Mouse (Mus musculus): ENCODE data around the gene Fcgr1.
"Not testable (repeated sequence)": the region's sequence is repeated elsewhere in the genome, so short reads cannot be mapped to it uniquely, and the experiment has no call there.

Fcgr1 gene

DNA sequence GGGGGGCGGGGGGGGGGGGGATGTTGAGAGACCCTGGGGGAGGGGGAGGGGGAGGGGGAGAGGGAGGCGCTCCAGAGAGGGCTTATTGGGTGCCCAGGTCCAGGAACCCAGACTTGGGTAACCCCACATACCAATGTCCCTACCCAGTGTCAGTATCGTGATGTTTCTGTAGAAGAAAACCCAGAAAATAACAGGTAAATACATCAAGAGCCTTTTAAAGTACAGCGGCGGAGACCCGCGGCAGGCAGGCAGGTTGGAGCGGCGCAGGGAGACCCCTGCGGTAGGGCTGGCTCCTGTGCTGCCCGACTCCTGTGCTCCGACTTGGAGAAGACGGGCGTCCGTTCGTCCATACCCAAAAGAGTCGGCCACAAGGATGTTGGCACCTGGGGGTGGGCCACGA lies 33.9 kb upstream of the Fcgr1 start:
- DNase-seq (ENCODE audit: low read depth, low spot score), result no peak

DNA sequence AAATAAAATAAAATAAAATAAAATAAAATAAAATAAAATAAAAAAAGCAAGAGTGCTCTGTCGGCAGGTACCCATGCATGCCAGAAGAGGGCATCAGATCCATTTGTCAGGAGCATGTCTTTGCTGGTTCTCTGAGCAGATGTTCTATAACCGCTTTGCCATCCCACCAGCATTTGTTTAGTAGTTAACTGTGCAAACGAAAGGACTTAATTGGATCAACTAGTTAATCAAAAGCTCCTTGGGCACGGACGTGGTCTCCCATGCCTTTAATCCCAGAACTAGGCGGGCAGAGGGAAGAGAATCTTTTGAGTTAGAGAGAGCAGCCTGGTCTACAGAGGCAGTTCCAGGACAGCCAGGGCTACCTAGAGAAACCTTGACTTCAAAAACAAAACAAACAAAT lies 33.4 kb upstream of the Fcgr1 start:
- DNase-seq (ENCODE audit: low read depth, low spot score), result peak; percentile 87

GRCm38 (mm10) chr3:96323806-96324205 lies 30.0 kb upstream of the Fcgr1 start:
- peak; percentile 25 for DNase-seq (ENCODE audit: low read depth, low spot score)

GRCm38 (mm10) chr3:96322609-96323008 lies 28.8 kb upstream of the Fcgr1 start:
- peak; percentile 37 for DNase-seq (ENCODE audit: low read depth, low spot score)

DNA sequence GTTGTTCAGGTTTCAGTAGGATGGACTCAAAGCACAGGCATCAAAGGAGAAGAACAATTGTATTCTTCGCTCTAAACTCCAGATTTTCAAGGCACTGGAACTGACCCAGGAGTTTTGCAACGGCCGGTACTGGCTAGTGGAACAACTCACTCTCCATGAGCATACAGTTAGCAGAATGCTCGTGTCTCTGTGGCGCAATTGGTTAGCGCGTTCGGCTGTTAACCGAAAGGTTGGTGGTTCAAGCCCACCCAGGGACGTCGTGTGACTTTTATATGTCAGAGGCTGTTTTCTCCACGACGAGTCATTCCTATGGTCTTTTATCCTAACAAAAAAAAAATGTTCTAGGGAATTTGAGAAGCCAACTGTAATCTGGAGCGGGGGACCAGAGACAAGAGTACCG lies 28.1 kb upstream of the Fcgr1 start:
- peak; percentile 63 for DNase-seq (ENCODE audit: low read depth, low spot score)

DNA sequence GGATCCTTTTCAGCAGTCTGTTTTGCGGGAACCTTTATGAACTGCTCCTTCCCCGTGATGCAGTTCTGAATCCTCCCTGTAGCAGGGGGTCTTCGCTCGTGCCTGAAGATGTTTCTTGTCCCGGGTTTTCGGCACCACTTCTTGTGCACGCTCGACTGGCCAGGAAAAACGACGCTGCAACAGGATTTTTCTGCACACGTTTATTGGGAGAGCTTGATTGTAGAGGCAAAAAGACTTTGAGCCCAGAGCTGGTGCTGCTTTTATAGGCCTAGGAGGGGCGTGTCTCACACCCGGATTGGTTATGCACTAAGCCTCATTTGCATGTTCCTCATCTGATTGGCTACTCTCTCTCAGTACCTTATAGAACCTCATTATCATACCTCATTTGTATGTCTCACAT lies 26.2 kb upstream of the Fcgr1 start:
- DNase-seq (ENCODE audit: low read depth, low spot score), result not testable (repeated sequence)

DNA sequence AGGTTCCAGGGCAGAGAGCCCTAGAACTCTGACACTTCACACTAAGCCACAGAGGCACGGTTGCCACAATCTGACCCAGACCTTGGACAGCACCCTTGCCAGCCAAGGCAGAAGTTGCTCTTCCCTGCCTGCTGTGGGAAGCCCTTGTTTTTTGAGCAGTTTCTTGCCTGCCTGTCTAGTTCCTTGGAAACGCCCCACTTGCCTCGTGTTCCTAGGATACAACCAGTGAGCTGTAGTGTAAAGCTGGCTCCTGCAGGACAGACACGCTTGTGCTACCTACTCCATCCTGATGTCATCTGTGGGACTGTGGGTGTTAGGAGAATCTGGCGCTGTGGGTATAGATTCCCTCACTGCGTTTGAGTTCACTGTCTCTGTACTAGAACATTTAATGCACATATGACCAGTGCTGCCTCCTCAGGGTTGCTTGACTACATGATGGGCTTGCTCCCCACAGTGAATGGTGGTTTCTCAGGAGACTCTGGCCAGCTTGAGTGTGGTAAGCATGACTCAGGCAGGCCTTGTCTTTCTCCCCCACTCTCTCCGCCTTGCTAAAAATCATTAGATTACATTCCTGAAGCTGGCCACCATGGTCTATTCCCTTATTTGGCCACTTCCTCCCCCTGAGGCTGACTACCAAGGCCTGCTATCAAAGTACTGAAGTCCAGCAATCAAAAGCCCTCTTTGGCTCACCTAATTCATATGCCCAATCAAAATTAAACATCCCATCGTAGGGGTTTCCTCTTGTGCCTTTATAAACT lies 18.8 kb upstream of the Fcgr1 start:
- peak; percentile 81 for DNase-seq (ENCODE audit: low read depth, low spot score)

DNA sequence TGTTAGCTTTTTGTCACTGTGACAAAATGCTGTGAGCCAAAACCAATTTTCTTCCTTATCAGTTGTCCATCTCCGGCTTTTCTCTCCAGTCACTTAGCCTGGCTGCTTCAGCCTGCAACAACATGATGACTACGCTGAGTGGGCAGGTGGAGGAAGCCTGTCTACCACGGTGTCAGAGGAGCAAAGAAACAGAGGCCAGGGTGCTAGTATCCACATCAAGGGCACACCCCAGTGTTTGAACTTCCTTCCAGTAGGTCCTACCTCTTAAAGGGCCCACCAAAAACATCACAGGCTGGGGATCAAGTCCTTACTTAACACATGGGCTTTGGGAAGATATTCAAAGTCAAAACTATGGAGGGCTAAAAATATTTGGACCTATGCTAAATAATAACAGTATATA lies 15.7 kb upstream of the Fcgr1 start:
- no peak for DNase-seq (ENCODE audit: low read depth, low spot score)

DNA sequence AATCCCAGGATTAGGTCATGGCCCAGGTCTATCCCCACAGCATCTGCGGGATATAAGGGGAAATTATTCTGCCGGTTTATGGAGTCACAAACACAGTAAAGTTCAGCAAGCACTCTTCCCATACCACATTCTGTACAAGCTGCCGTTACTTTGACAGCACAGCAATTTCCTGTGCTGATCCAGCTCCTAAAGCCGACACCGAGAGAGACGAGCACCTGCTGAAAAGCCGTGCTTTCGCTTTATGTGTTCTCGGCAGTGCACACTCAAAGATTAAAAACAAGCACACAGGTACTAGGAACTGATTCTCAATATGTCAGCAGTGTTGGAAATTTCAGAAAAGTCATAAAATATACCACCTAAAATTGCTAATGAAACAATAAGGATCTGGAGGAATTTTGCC lies 12.7 kb upstream of the Fcgr1 start:
- no peak for DNase-seq (ENCODE audit: low read depth, low spot score)

- DNase-seq (ENCODE audit: low read depth, low spot score), result no peak
Measured at GRCm38 (mm10) chr3:96302076-96302475, 8.3 kb upstream of the Fcgr1 start.

- DNase-seq (ENCODE audit: low read depth, low spot score), result no peak
Measured at GRCm38 (mm10) chr3:96300706-96301529, 7.1 kb upstream of the Fcgr1 start.

DNA sequence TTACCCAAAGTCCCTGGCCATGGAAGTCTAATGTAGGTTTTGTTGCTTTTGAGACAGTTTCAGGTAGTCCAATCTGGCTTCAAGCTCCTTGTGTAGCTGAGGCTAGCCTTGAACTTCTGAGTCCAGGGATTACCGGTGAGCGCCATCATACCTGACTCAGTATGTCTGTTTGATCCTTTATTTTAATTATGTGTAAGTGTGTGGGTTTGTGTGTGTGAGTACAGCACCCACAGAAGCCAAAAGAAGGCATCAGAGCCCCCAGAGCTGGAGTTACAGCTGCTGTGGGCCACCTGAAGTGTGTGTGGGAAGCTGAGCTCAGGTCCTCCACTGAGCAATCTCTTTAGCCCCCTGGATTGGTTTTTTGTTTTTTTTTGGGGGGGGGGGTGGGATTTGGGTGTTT lies 5.8 kb upstream of the Fcgr1 start:
- DNase-seq (ENCODE audit: low read depth, low spot score), result no peak

DNA sequence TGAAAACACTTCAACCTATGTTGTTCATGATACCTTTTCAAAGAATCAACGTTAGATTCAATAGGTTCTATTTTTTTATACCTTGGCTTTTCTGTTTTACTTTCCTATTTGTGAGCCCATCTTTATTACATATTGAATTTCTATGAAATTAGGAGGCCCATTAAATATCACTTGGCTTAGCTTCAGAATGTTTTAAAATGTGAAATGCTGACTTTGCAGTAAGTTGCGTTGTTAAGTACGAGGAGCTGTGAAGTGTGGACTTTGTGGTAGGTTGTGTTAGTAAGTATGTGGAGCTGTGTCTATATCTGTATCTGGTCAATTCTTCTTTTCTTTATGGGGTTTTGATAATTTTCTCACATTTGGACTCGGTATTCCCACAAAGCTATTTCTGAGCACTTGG lies 4.6 kb upstream of the Fcgr1 start:
- no peak for DNase-seq (ENCODE audit: low read depth, low spot score)

DNA sequence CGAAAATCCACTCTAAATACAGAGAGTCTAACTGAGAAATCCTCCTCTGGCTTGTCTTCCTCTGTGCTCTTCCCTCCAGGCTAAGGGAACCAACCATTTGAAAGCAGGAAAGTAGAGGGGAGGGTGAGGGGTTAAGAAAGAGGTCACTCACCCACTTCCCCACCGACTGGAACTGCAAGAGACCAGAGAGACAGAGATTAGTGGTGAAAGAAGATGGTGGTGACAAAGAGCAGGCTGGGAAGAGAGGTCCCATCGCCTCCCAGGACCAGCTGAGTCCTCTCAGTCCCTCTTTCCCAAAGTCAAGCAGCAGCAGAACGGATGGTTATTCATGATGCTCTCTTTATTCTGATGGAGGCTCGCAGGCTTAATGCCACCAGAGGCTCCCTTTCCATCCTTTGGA lies 401 bp downstream of the Fcgr1 start:
- DNase-seq (ENCODE audit: low read depth, low spot score), result no peak

DNA sequence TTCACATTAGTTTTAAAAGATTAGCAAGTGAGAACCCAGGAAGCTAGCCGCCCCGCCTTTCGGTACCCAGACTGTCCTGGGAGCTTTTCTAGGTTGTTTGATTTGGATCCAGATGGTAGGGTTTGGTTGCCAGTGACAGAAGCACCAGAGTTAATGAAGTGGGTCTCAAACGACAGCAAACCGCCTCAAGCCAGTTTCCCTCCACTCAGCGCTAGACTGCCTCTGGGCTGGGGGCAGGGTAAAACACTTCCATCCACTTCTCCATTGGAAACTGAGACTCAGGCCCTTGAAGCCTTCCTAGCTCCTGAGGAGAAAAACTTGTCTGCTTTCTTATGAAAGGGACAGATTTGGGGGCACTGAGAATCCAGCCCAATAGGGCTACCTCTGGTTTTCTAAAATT lies 1.1 kb downstream of the Fcgr1 start:
- DNase-seq (ENCODE audit: low read depth, low spot score), result peak; percentile 74

DNA sequence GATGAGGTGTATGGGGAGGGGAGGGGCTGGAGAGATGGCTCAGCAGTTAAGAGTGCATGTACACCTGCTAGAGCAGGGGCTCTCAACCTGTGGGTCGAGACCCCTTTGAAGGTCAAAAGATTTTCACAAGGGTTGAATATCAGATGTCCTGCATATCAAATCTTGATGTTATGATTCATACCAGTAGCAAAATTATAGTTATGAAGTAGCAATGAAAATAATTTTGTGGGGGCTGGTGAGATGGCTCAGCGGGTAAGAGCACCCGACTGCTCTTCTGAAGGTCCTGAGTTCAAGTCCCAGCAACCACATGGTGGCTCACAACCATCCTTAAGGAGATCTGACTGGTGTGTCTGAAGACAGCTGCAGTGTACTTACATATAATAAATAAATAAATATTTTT lies 3.0 kb downstream of the Fcgr1 start:
- DNase-seq (ENCODE audit: low read depth, low spot score), result not testable (repeated sequence)

DNA sequence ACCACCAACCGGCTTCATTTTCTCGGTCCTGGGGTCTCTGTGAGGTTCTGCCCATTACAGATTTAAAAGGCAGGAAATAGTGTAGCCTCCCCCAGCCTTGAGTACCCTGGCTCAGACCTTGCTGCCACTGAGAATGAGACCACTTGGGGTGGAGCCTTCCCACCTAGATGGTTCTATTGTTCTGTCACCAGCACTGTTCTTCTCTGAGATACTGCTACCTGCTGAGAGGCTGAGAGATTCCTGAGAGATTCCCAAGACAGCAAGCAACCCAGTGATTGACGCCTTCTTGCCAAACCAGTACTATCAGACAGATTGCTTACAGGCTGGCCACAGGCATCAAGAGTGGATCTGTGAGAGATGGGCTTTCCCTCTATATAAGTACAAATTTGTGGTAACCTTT lies 4.6 kb downstream of the Fcgr1 start:
- peak; percentile 84 for DNase-seq (ENCODE audit: low read depth, low spot score)

DNA sequence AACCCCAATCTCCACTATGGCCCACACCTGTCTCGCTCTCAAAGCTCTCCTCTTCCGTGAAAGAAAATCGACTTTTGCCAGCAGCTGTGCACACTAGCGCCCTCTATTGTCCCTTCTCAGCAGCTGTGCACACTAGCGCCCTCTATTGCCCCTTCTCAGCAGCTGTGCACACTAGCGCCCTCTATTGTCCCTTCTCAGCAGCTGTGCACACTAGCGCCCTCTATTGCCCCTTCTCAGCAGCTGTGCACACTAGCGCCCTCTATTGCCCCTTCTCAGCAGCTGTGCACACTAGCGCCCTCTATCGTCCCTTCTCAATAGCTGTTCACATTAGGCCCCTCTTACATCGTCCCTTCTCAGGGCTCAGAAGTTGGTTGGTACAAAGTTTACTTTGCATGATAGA lies 6.4 kb downstream of the Fcgr1 start:
- DNase-seq (ENCODE audit: low read depth, low spot score), result peak; percentile 13

- DNase-seq (ENCODE audit: low read depth, low spot score), result peak; percentile 62
Measured at GRCm38 (mm10) chr3:96284457-96284856, 9.3 kb downstream of the Fcgr1 start.

DNA sequence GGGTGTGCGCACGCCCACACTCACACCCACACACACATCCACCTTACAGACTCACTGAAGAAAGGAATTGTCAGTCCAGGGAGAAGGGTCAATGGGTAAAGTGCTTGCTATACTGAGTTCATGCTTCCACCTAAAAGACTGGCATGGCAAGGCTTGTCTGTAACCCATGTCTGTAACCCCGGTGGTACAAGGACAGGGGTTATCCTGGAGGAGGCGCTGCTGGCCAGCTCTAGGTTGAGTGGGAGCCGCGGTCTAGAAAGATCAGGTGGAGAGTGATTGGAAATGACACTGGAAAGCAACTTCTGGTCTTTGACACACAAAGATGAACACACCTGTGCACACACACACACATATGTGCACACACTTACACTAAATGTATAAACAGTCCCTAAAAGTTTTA lies 13.1 kb downstream of the Fcgr1 start:
- peak; percentile 58 for DNase-seq (ENCODE audit: low read depth, low spot score)

- peak; percentile 98 for DNase-seq (ENCODE audit: low read depth, low spot score)
Measured at GRCm38 (mm10) chr3:96277800-96278624, 15.8 kb downstream of the Fcgr1 start.

- DNase-seq (ENCODE audit: low read depth, low spot score), result peak; percentile 79
Measured at GRCm38 (mm10) chr3:96277428-96277799, 16.4 kb downstream of the Fcgr1 start.
